ENCODE assay signal across 20 mouse cellular contexts in genomic region chr14:27131521-27131920, GRCm38 (mm10). TPM values are rescaled to one million over a fixed set of nuclear protein-coding genes. Genes with fewer than 3 reads are reported as not detected.
DNase-seq lines count a peak whose midpoint lies in the region; ATAC-seq and TF ChIP-seq lines count a peak whose summit lies in the region.
"Had no signal": no experiment of that assay in that cellular context is flagged by ENCODE, and none has a peak within 500 bp of the region (broad histone marks: within the 10 kb centered on the region; RNA-seq: fewer than 3 reads in every experiment).

No protein-coding gene starts in this region.

- ATAC-seq in Patski: peak; percentile 71
- ATAC-seq: liver, postnatal 0 days had no signal

- CTCF ChIA-PET in Patski (lab: Charles Lee): interaction anchor here (1.3 kb wide), 1 partner anchor 10 kb away, joined by 4 read pairs; no protein-coding TSS in a partner anchor

- TF ChIP-seq CTCF in E14TG2a.4 (conservative IDR thresholded peaks at IDR 0.05; ENCODE audit: low read length): no peak
- TF ChIP-seq CTCF in Patski (IDR thresholded peaks at IDR 0.05): no peak

- H3K4me1 ChIP-seq in E14TG2a.4 (replicated peaks; ENCODE audit: low read depth, low read length): peaks cover 39% of the 10 kb centered on the region
- H3K4me1 ChIP-seq: hindbrain, embryonic 15.5 days; midbrain, embryonic 12.5 days had no signal

- TF ChIP-seq POLR2A in myocyte (IDR thresholded peaks at IDR 0.05; ENCODE audit: insufficient read length, low read depth): no peak

- POLR2A ChIA-PET in Patski (lab: Charles Lee): no interaction called here

- H3K27me3 ChIP-seq in E14TG2a.4 (ENCODE audit: insufficient read depth, low read length) (no peaks in the 10 kb centered on the region), Patski (no peaks in the 10 kb centered on the region), myocyte (ENCODE audit: control insufficient read depth, insufficient read depth, insufficient read length) (no peaks in the 10 kb centered on the region)
- H3K27me3 ChIP-seq: CH12.LX; hindbrain, embryonic 15.5 days; midbrain, embryonic 12.5 days had no signal

- H3K79me2 ChIP-seq in myocyte (ENCODE audit: control insufficient read depth, insufficient read depth): no peaks in the 10 kb centered on the region

- in situ Hi-C loops in Patski (cut with MboI; ENCODE audit: low pct_unique_long_range_greater_than_20kb): no loop called here

- H3K36me3 ChIP-seq in E14TG2a.4 (ENCODE audit: insufficient read depth, low read length) (no peaks in the 10 kb centered on the region), myocyte (ENCODE audit: control insufficient read depth, insufficient read depth) (no peaks in the 10 kb centered on the region)
- H3K36me3 ChIP-seq: hindbrain, embryonic 15.5 days; midbrain, embryonic 12.5 days had no signal

- no peak overlapping the region for H3ac ChIP-seq in myocyte (ENCODE audit: control insufficient read depth, insufficient read length)

- H3K4me2 ChIP-seq in myocyte (ENCODE audit: low read depth): peak overlapping the region; percentile 40
- H3K4me2 ChIP-seq: hindbrain, embryonic 15.5 days; midbrain, embryonic 12.5 days had no signal

- no peaks in the 10 kb centered on the region for H3K9me3 ChIP-seq in E14TG2a.4 (ENCODE audit: low read length)
- H3K9me3 ChIP-seq: hindbrain, embryonic 15.5 days; midbrain, embryonic 12.5 days had no signal

- intact Hi-C loops in left cerebral cortex, postnatal 4 days (cut with DNase I): no loop called here

- H3K4me3 ChIP-seq in E14TG2a.4 (replicated peaks; ENCODE audit: low read length): peak overlapping the region; percentile 39
- H3K4me3 ChIP-seq in myocyte: no peak overlapping the region
- H3K4me3 ChIP-seq: hindbrain, embryonic 15.5 days; midbrain, embryonic 12.5 days had no signal

- peak; percentile 16 for DNase-seq in lung, postnatal 10 days
- DNase-seq in lung, postnatal 25 days (ENCODE audit: low spot score): no peak
- DNase-seq in Patski (ENCODE audit: low read depth, low spot score): no peak
- no peak for DNase-seq in right cerebral cortex, postnatal 10 days (ENCODE audit: low spot score in 2 of 2)
- DNase-seq in left cerebral cortex, postnatal 4 days: no peak
- no peak for DNase-seq in gastrocnemius, postnatal 4 days (ENCODE audit: low spot score in 2 of 2)
- DNase-seq: cerebellum, adult 9-10 months; gastrocnemius, postnatal 14 days; heart, postnatal 14 days; kidney, adult 2 months; kidney, postnatal 25 days; layer of hippocampus, postnatal 36 days; liver; liver, postnatal 0 days; right cerebral cortex, postnatal 25 days had no signal

TF ChIP-seq in myocyte, 11 proteins besides CTCF, POLR2A, EP300 and RAD21:
- TF ChIP-seq MYOD1 (IDR thresholded peaks at IDR 0.05; ENCODE audit: control insufficient read depth in 1 of 3, insufficient read length in 2 of 3, low read depth in 2 of 3) (peak in 1 of 3 experiments; percentile 67), USF1 (IDR thresholded peaks at IDR 0.05; ENCODE audit: low read depth) (no peak), TCF3 (IDR thresholded peaks at IDR 0.05; ENCODE audit: insufficient read length, low read depth) (no peak), TCF12 (IDR thresholded peaks at IDR 0.05; ENCODE audit: insufficient read depth, poor library complexity, severe bottlenecking) (peak; percentile 24), MYOG (IDR thresholded peaks at IDR 0.05; ENCODE audit: control insufficient read depth in 1 of 3, insufficient read depth in 1 of 3, insufficient read length in 2 of 3, low read depth in 2 of 3) (peak in 1 of 3 experiments; percentile 60), POLR2AphosphoS2 (IDR thresholded peaks at IDR 0.05; ENCODE audit: insufficient read length, low read depth) (no peak), CEBPB (IDR thresholded peaks at IDR 0.05; ENCODE audit: insufficient read depth, poor library complexity, severe bottlenecking) (no peak), REST (IDR thresholded peaks at IDR 0.05; ENCODE audit: insufficient read depth, insufficient read length) (no peak), SRF (IDR thresholded peaks at IDR 0.05; ENCODE audit: control insufficient read depth, insufficient read length, low read depth) (no peak), E2F4 (IDR thresholded peaks at IDR 0.05; ENCODE audit: insufficient read depth) (no peak)

RNA-seq across cellular contexts. Expression of gene Arhgef3, which starts 16.8 kb away (rescaled TPM):
- polyA plus RNA-seq in Patski (2021): 3.4 TPM
- polyA plus RNA-seq in myocyte (2012; fragmentation: generic; extraction: Trizol): 6.6 TPM
- 10 to 100 TPM; 20.1 to 20.9 TPM for total RNA-seq in left cerebral cortex, postnatal 4 days (2021)
- total RNA-seq in gastrocnemius, postnatal 4 days (2021): 10 to 100 TPM; 24.8 to 25.1 TPM
